Mouse (Mus musculus): ENCODE measurements around the gene Map1lc3b. TPM values are rescaled to one million over a fixed set of nuclear protein-coding genes. Genes with fewer than 3 reads are reported as not detected.

Map1lc3b gene
- polyA plus RNA-seq, 1 experiment from 2014 or later = 202 TPM

DNA sequence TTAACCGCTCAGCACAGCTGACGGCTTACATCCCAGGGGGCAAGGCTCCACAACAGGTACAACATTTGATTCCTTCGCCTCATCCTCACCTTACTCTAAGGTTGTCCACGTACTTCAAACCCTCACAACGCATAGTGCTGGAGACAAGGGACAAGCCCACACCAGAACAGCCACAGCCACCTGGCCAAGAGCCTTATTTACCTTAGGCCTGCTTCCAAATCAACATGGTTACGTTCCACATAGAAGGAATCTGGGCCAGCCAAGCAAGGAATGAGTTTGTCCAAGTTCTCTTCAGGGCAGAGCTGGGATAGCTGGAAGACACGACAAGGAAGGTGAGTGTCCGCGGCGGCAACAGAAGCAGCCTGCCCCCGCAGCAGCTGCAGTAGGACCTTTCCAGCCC is 19.8 kb downstream of the Map1lc3b start:
- no peak for TF ChIP-seq CTCF (IDR thresholded peaks at IDR 0.05; ENCODE audit: low read depth)
- no peak overlapping the region for H3K4me2 ChIP-seq
- H3K27me3 ChIP-seq (ENCODE audit: insufficient read depth, low read length) = no peaks in the 10 kb centered on the region
- DNase-seq (no peak), ATAC-seq (ENCODE audit: insufficient read depth) (no peak)
- H3K9me3 ChIP-seq (ENCODE audit: low read depth, low read length) = no peaks in the 10 kb centered on the region
- no peaks in the 10 kb centered on the region for H3K4me1 ChIP-seq (ENCODE audit: insufficient read depth)
- H3K36me3 ChIP-seq (ENCODE audit: insufficient read depth) = peaks cover 59% of the 10 kb centered on the region
- no peak overlapping the region for H3K9ac ChIP-seq
- no peak overlapping the region for H3K4me3 ChIP-seq (ENCODE audit: low read depth, low read length)
- WGBS = 90% methylated on average over 11 of the region's 11 CpGs
- H3K27ac ChIP-seq (ENCODE audit: low read depth) = no peak overlapping the region

DNA sequence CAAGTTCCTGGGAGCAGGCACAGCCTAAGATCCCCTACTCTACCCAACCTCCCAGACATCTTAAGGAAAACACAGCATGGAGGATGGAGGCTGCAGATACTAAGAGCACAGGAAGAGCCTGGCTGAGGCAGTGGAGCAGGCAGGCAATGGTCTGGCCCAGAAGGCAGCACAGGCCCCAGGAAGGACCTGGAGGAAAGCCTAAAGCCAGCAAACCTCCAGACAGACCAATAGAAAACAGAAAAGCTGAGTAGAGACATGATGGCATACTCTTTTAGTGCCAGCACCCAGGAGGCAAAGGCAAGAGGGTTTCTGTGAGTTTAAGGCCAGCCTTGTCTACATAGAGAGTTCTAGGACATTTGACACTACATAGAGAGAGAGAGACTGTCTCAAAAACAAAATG is 23.3 kb downstream of the Map1lc3b start:
- ATAC-seq (ENCODE audit: insufficient read depth) (no peak), DNase-seq (no peak)
- H3K4me2 ChIP-seq = no peak overlapping the region
- no peak overlapping the region for H3K4me3 ChIP-seq (ENCODE audit: low read depth, low read length)
- no peaks in the 10 kb centered on the region for H3K9me3 ChIP-seq (ENCODE audit: low read depth, low read length)
- no peak overlapping the region for H3K27ac ChIP-seq (ENCODE audit: low read depth)
- H3K9ac ChIP-seq = no peak overlapping the region
- TF ChIP-seq CTCF (IDR thresholded peaks at IDR 0.05; ENCODE audit: low read depth) = no peak
- H3K36me3 ChIP-seq (ENCODE audit: insufficient read depth) = peaks cover 41% of the 10 kb centered on the region
- no peaks in the 10 kb centered on the region for H3K27me3 ChIP-seq (ENCODE audit: insufficient read depth, low read length)
- 0 out of 2 replicates have a peak, but pooled peaks cover 2% of the 10 kb centered on the region for H3K4me1 ChIP-seq (ENCODE audit: insufficient read depth)

GRCm38 (mm10) chr8:121619401-121619995 is 29.3 kb downstream of the Map1lc3b start:
- WGBS = 29% methylated on average over 7 of the region's 7 CpGs

DNA sequence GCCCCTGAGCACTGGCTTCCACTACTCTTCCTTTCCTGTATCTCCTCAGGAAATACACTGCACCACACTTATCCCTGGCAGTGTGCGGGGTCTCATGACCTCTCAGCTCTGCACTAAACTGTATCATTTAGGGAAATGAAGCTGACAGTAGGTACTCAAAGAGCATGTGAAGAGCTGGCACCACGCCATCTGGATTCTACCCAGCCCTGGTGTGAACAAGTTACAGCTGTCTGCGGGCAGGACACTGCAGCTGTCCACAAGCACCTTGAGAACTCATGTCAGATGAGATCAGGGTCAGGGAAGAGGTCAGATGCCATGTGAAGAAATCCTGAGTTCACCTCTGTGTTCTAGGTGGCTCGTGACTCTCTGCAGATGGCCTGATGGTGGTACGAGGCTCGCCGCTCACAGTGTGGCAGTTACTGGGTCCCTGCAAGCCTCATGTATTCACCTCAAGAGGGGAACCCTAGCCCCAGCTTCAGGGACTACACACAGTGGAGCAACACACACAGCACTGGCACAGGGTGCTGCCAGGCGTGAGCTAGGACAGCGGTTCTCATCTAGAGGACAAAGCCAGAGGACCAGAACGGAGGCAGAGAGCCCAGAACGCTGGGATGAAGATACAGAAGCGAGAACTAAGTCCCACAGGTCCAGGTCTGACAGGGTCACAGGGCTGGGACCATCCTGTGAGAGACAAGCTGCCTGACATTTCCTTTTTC is 30.8 kb downstream of the Map1lc3b start:
- Histone ChIP-seq H3K9me3 (ENCODE audit: low read depth, low read length) (no peaks in the 10 kb centered on the region), H3K9ac (no peak overlapping the region), H3K4me3 (ENCODE audit: low read depth, low read length) (no peak overlapping the region), H3K27ac (ENCODE audit: low read depth) (no peak overlapping the region), H3K4me1 (ENCODE audit: insufficient read depth) (peaks cover 26% of the 10 kb centered on the region), H3K27me3 (ENCODE audit: insufficient read depth, low read length) (no peaks in the 10 kb centered on the region), H3K36me3 (ENCODE audit: insufficient read depth) (peaks cover 15% of the 10 kb centered on the region), H3K4me2 (no peak overlapping the region)
- TF ChIP-seq CTCF (IDR thresholded peaks at IDR 0.05; ENCODE audit: low read depth) = no peak
- DNase-seq = peak; percentile 77
- ATAC-seq (ENCODE audit: insufficient read depth) = peak; percentile 29; the same call in 1 of the 2 replicates
- WGBS = 55% methylated on average over 12 of the region's 12 CpGs

More at GRCm38 (mm10) chr8:121619401-121619995, 29.3 kb downstream of the Map1lc3b start:
- no peaks in the 10 kb centered on the region for H3K9me3 ChIP-seq (ENCODE audit: low read depth, low read length)
- H3K4me1 ChIP-seq (ENCODE audit: insufficient read depth) = peaks cover 26% of the 10 kb centered on the region
- no peak for TF ChIP-seq CTCF (IDR thresholded peaks at IDR 0.05; ENCODE audit: low read depth)
- H3K36me3 ChIP-seq (ENCODE audit: insufficient read depth) = peaks cover 17% of the 10 kb centered on the region
- no peaks in the 10 kb centered on the region for H3K27me3 ChIP-seq (ENCODE audit: insufficient read depth, low read length)
- peak overlapping the region; percentile 31 for H3K4me2 ChIP-seq
- H3K27ac ChIP-seq (ENCODE audit: low read depth) = peak overlapping the region; percentile 86
- no peak overlapping the region for H3K4me3 ChIP-seq (ENCODE audit: low read depth, low read length)
- H3K9ac ChIP-seq = no peak overlapping the region
- ATAC-seq (ENCODE audit: insufficient read depth) (peak; percentile 79), DNase-seq (peak; percentile 87)

GRCm38 (mm10) chr8:121621879-121622278 is 31.7 kb downstream of the Map1lc3b start:
- Histone ChIP-seq H3K27me3 (ENCODE audit: insufficient read depth, low read length) (no peaks in the 10 kb centered on the region), H3K4me1 (ENCODE audit: insufficient read depth) (peaks cover 26% of the 10 kb centered on the region), H3K36me3 (ENCODE audit: insufficient read depth) (peaks cover 16% of the 10 kb centered on the region), H3K4me2 (no peak overlapping the region), H3K27ac (ENCODE audit: low read depth) (no peak overlapping the region), H3K9ac (no peak overlapping the region), H3K9me3 (ENCODE audit: low read depth, low read length) (no peaks in the 10 kb centered on the region), H3K4me3 (ENCODE audit: low read depth, low read length) (no peak overlapping the region)
- DNase-seq (peak; percentile 33), ATAC-seq (ENCODE audit: insufficient read depth) (no peak)
- TF ChIP-seq CTCF (IDR thresholded peaks at IDR 0.05; ENCODE audit: low read depth) = peak; percentile 28
- WGBS = 67% methylated on average over 1 of the region's 1 CpGs

DNA sequence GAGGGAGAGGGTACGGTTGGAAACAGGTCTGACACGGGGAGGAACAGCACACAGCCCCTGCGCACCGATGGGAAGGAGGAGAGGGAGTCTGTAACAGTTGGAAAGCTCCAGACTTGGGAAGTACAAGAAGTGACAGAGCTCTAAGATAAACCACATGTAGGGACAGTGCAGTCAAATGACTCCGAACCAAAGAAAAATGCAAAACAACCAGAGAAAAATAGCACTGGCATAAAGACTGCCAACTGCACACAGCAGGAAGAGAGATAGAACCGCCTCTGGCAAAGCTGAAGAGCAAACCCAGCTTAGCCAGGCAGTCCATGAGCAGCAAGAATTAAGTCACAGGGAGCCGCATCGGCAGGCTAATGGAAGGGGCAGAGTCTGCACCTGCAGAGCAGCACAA is 32.9 kb downstream of the Map1lc3b start:
- Histone ChIP-seq H3K4me2 (no peak overlapping the region), H3K9me3 (ENCODE audit: low read depth, low read length) (no peaks in the 10 kb centered on the region), H3K27ac (ENCODE audit: low read depth) (no peak overlapping the region), H3K4me3 (ENCODE audit: low read depth, low read length) (no peak overlapping the region), H3K9ac (no peak overlapping the region), H3K36me3 (ENCODE audit: insufficient read depth) (peaks cover 15% of the 10 kb centered on the region), H3K27me3 (ENCODE audit: insufficient read depth, low read length) (no peaks in the 10 kb centered on the region), H3K4me1 (ENCODE audit: insufficient read depth) (peaks cover 26% of the 10 kb centered on the region)
- TF ChIP-seq CTCF (IDR thresholded peaks at IDR 0.05; ENCODE audit: low read depth) = no peak
- ATAC-seq (ENCODE audit: insufficient read depth) = no peak
- DNase-seq = no peak
- 85% methylated on average over 8 of the region's 8 CpGs for WGBS

- DNase-seq (no peak), ATAC-seq (ENCODE audit: insufficient read depth) (no peak)
- H3K9ac ChIP-seq = no peak overlapping the region
- 75% methylated on average over 4 of the region's 4 CpGs for WGBS
- H3K27me3 ChIP-seq (ENCODE audit: insufficient read depth, low read length) = no peaks in the 10 kb centered on the region
- no peak for TF ChIP-seq CTCF (IDR thresholded peaks at IDR 0.05; ENCODE audit: low read depth)
- no peaks in the 10 kb centered on the region for H3K9me3 ChIP-seq (ENCODE audit: low read depth, low read length)
- H3K4me3 ChIP-seq (ENCODE audit: low read depth, low read length) = no peak overlapping the region
- peaks cover 14% of the 10 kb centered on the region; the same call in 1 of the 2 replicates for H3K36me3 ChIP-seq (ENCODE audit: insufficient read depth)
- H3K27ac ChIP-seq (ENCODE audit: low read depth) = no peak overlapping the region
- peaks cover 12% of the 10 kb centered on the region for H3K4me1 ChIP-seq (ENCODE audit: insufficient read depth)
- H3K4me2 ChIP-seq = no peak overlapping the region
These were observed 38.5 kb downstream of the Map1lc3b start for GRCm38 (mm10) chr8:121628681-121629080.

Measured in lung, embryonic 14.5 days (tissue).